ENCODE assay signal across 29 mouse cellular contexts in the genomic region with DNA sequence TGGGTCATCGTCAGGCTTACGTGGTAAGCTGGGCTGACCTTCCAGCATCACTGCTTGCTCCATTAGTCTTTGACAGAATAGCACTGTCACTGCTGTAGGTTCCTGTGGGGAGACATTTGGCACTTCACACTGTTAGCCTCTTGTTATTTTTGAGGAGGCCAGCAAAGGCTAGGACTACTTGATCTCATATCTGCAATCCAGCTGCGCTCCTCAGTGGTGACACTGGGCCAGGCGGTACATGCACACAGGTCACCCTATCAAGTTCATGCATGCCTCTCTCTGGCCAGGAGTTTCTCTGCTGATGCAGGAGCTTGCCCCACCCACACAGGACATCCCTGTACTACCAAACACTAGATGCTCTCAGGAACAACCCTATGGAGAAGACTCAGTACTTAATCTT.
DNase-seq lines count a peak whose midpoint lies in the region; ATAC-seq and TF ChIP-seq lines count a peak whose summit lies in the region.
"Had no signal": no experiment of that assay in that cellular context is flagged by ENCODE, and none has a peak within 500 bp of the region (broad histone marks: within the 10 kb centered on the region; RNA-seq: fewer than 3 reads in every experiment).

No protein-coding gene starts in this region.

- no peaks in the 10 kb centered on the region for H3K79me2 ChIP-seq in heart, adult 2 months (replicated peaks; ENCODE audit: control insufficient read depth, insufficient read depth, low read length)

- no peaks in the 10 kb centered on the region for H3K36me3 ChIP-seq in heart, embryonic 12.5 days
- no peaks in the 10 kb centered on the region for H3K36me3 ChIP-seq in heart, adult 2 months (ENCODE audit: control insufficient read depth, insufficient read depth, low read length)
- H3K36me3 ChIP-seq in heart, embryonic 11.5 days (ENCODE audit: control insufficient read depth, insufficient read depth, low read length): no peaks in the 10 kb centered on the region
- H3K36me3 ChIP-seq: embryonic facial prominence, embryonic 13.5 days; embryonic facial prominence, embryonic 15.5 days; forebrain, embryonic 10.5 days; forebrain, embryonic 12.5 days; G1E had no signal

- H3K27me3 ChIP-seq in heart, embryonic 12.5 days (replicated peaks): no peaks in the 10 kb centered on the region
- H3K27me3 ChIP-seq in heart, adult 2 months (ENCODE audit: control insufficient read depth, insufficient read depth, low read length): no peaks in the 10 kb centered on the region
- H3K27me3 ChIP-seq in heart, embryonic 11.5 days (ENCODE audit: control insufficient read depth, insufficient read depth, low read length): no peaks in the 10 kb centered on the region
- H3K27me3 ChIP-seq: CH12.LX; embryonic facial prominence, embryonic 13.5 days; embryonic facial prominence, embryonic 15.5 days; forebrain, embryonic 12.5 days; Patski had no signal

- no peak for TF ChIP-seq CTCF in heart, adult 2 months (IDR thresholded peaks at IDR 0.05)

- no peaks in the 10 kb centered on the region; the same call in 1 of the 2 replicates for H3K9me3 ChIP-seq in heart, embryonic 12.5 days (replicated peaks)
- no peaks in the 10 kb centered on the region for H3K9me3 ChIP-seq in heart, embryonic 11.5 days (replicated peaks; ENCODE audit: control insufficient read depth, low read length)
- H3K9me3 ChIP-seq: embryonic facial prominence, embryonic 13.5 days; embryonic facial prominence, embryonic 15.5 days; forebrain, embryonic 10.5 days; forebrain, embryonic 12.5 days; G1E had no signal

- no peaks in the 10 kb centered on the region for H3K4me1 ChIP-seq in heart, embryonic 12.5 days (replicated peaks)
- peaks cover 7% of the 10 kb centered on the region; the same call in 1 of the 2 replicates for H3K4me1 ChIP-seq in heart, adult 2 months (ENCODE audit: control insufficient read depth, insufficient read depth, low read length)
- H3K4me1 ChIP-seq in heart, embryonic 11.5 days (ENCODE audit: control insufficient read depth, insufficient read depth, low read length): no peaks in the 10 kb centered on the region
- H3K4me1 ChIP-seq: embryonic facial prominence, embryonic 13.5 days; embryonic facial prominence, embryonic 15.5 days; forebrain, embryonic 10.5 days; forebrain, embryonic 12.5 days had no signal

- H3K9ac ChIP-seq in heart, embryonic 12.5 days: no peak overlapping the region
- H3K9ac ChIP-seq in heart, adult 2 months (ENCODE audit: low read depth, low read length): no peak overlapping the region
- no peak overlapping the region for H3K9ac ChIP-seq in heart, embryonic 11.5 days (ENCODE audit: low read depth, low read length)
- H3K9ac ChIP-seq: embryonic facial prominence, embryonic 13.5 days; embryonic facial prominence, embryonic 15.5 days; forebrain, embryonic 12.5 days had no signal

- intact Hi-C loops in heart, adult 2 months (cut with DNase I): no loop called here
- intact Hi-C loops in heart, postnatal 10 days (cut with DNase I): no loop called here
- intact Hi-C loops in heart, postnatal 25 days (cut with DNase I): no loop called here

- peak; percentile 93 for DNase-seq in heart, adult 11 months
- DNase-seq in heart, adult 2 months: peak in 1 of 2 experiments; percentile 34
- DNase-seq in heart, postnatal 10 days: peak; percentile 11 to 40
- no peak for DNase-seq in heart, adult 8-10 months (ENCODE audit: low spot score)
- DNase-seq in heart, postnatal 25 days (ENCODE audit: low spot score): peak; percentile 4
- no peak for DNase-seq in retina, postnatal 1 day
- DNase-seq: adrenal gland, adult 8-10 months; adrenal gland, postnatal 14 days; adrenal gland, postnatal 36 days; B cell, adult 2 months; cerebellum, adult 11-12 months; cerebellum, adult 2 months; cerebellum, adult 9-10 months; cerebellum, postnatal 10 days; cerebellum, postnatal 25 days; embryo, embryonic 11 days had no signal

- TF ChIP-seq POLR2A in heart, adult 2 months (IDR thresholded peaks at IDR 0.05; ENCODE audit: insufficient read depth, low read depth, low read length): no peak

- H3K27ac ChIP-seq in heart, embryonic 12.5 days (ENCODE audit: poor library complexity, severe bottlenecking): no peak overlapping the region
- H3K27ac ChIP-seq in heart, adult 2 months: peak overlapping the region; percentile 2; the same call in 1 of the 2 replicates
- H3K27ac ChIP-seq in heart, embryonic 11.5 days (ENCODE audit: low read depth, low read length): no peak overlapping the region
- H3K27ac ChIP-seq: embryonic facial prominence, embryonic 13.5 days; embryonic facial prominence, embryonic 15.5 days; forebrain, embryonic 10.5 days; forebrain, embryonic 12.5 days had no signal

- H3K4me2 ChIP-seq in heart, embryonic 12.5 days: no peak overlapping the region
- H3K4me2 ChIP-seq in heart, embryonic 11.5 days: no peak overlapping the region
- H3K4me2 ChIP-seq: embryonic facial prominence, embryonic 13.5 days; embryonic facial prominence, embryonic 15.5 days; forebrain, embryonic 12.5 days had no signal

- no peak overlapping the region for H3K4me3 ChIP-seq in heart, embryonic 12.5 days
- no peak overlapping the region for H3K4me3 ChIP-seq in heart, adult 2 months
- H3K4me3 ChIP-seq in heart, embryonic 11.5 days (ENCODE audit: low read depth, low read length): no peak overlapping the region
- H3K4me3 ChIP-seq: embryonic facial prominence, embryonic 13.5 days; embryonic facial prominence, embryonic 15.5 days; erythroblast, embryonic 14.5 days; forebrain, embryonic 10.5 days; forebrain, embryonic 12.5 days had no signal

- TF ChIP-seq EP300 in heart, adult 2 months (IDR thresholded peaks at IDR 0.05; ENCODE audit: insufficient read depth, low read depth, low read length): 0 out of 2 replicates have a peak, but pooled peaks have one; percentile 62

- WGBS in heart, embryonic 12.5 days: 74% methylated on average over 4 of the region's 4 CpGs
- WGBS in heart, adult 2 months: 64% methylated on average over 4 of the region's 4 CpGs
- WGBS in heart, embryonic 11.5 days (ENCODE audit: insufficient replicate concordance): 76% methylated on average over 4 of the region's 4 CpGs

- ATAC-seq in heart, embryonic 12.5 days (ENCODE audit: insufficient number of reproducible peaks, low FRiP score): no peak
- no peak for ATAC-seq in heart, embryonic 11.5 days (replicated peaks; ENCODE audit: insufficient number of reproducible peaks, low FRiP score, low TSS enrichment)
- ATAC-seq: activated CD4-positive, CD25-positive, alpha-beta regulatory T cell, adult 4 months; CD4-positive, CD25-positive, alpha-beta regulatory T cell, adult 4 months; forebrain, embryonic 14.5 days; Patski had no signal

Comparison
In these comparisons a context has a peak if more than half of its experiments do, and no peak if none do; other contexts are left out.
1. DNase-seq: peak in heart, adult 11 months (single experiment), heart, postnatal 10 days (2 of 2) and heart, postnatal 25 days (single experiment); none in heart, adult 8-10 months (single experiment) and retina, postnatal 1 day (single experiment).